Mouse (Mus musculus): Measurements from ENCODE around the gene Slc2a8.

DNA sequence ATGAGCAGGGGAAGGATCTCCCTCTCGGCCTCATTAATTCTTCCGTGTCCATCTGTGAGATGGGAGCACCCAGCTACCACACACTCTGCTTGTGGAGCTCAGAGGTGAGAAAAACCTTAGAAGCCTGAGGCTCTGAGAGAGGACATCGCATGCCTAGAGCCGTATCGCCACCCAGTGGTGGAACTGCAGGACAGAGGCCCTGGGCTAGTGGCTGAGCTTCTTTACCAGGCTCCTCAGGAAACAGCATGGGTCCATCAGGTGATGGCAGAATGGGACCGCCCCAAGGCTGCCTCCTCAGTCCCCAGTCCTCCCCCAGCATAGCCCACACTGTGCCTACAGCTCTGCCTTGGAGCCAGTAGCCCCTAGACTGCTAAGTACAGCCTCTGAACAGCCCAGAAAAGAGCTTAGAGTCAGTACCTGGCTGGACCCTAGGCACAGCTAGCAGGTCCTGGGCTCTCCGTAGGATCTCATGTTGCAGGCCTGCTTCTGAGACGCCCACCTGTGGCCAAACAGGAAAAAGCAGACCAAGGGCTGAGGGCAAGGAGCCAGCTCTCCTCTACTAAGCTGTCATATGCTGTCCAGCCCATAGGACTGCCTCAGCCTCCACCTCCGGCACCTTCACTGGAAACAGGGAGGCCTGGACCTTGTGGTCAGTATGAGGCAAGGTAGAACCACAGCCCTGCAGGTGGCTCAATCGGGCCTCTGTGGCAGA, 53.5 kb downstream of the Slc2a8 start:
- TF ChIP-seq CTCF (IDR thresholded peaks at IDR 0.05; ENCODE audit: low read depth) (peak; percentile 84), EP300 (IDR thresholded peaks at IDR 0.05; ENCODE audit: low read depth) (no peak)
